Mouse (Mus musculus): ENCODE data around the gene Uqcrh. TPM values are rescaled to one million over a fixed set of nuclear protein-coding genes. Genes with fewer than 3 reads are reported as not detected.

Uqcrh gene
- 100 to 1,000 TPM; 730 to 801 TPM for total RNA-seq (2021)
- long read RNA-seq, experiment 1, transcript Uqcrh-204 (4 exons, 579 nt), result minor isoform, 8 of 255 reads
- long read RNA-seq, experiment 1, transcript Uqcrh-202 (4 exons, 547 nt), result major isoform, 227 of 255 reads
- long read RNA-seq, experiment 1, partial matches to known transcripts, result 4 of 255 reads
- long read RNA-seq, experiment 1, other reads (novel, unspliced or antisense), result 14 of 255 reads
- long read RNA-seq, experiment 2, transcript Uqcrh-204 (4 exons, 579 nt), result minor isoform, 8 of 203 reads
- long read RNA-seq, experiment 2, transcript Uqcrh-202 (4 exons, 547 nt), result major isoform, 166 of 203 reads
- long read RNA-seq, experiment 2, transcript Uqcrh-205 (2 exons, 423 nt), result minor isoform, 5 of 203 reads
- long read RNA-seq, experiment 2, partial matches to known transcripts, result 4 of 203 reads
- long read RNA-seq, experiment 2, other reads (novel, unspliced or antisense), result 20 of 203 reads

DNA sequence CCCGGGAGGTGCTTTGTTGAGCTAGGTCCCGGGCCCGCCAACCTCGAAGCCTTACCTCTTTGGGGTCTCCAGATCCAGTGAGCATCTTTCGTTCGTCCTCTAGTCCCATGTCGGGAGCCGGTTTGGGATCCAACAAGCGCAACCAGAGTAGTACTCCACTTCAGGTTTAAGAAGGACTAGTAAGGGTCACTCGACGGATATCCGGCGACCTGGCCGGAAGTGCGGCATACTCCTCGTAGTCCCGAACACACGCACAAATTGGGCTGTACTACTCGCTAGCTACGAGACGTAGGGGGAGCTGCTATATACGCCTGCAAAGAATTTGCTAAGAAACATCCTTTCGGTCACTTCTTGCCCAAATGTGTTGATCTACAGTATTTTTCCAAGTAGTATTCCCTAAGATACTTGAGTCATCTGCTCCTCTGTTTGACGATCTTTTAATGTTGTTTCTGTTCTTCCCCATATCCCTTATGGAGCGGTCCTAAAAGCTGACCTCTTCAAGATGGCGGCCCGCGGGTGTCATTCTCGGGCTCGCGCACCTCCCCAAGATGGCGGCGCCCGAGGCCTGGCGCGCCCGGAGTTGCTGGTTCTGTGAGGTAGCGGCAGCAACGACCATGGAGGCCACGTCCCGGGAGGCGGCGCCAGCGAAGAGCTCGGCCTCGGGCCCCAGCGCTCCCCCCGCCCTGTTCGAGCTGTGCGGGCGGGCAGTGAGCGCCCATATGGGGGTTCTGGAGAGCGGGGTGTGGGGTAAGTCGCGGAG, at the start of gene Uqcrh, which contains the start of gene Lrrc41:
TSS of gene Uqcrh (minus strand) at position 211 of the 760 bp plus-strand sequence.
TSS of gene Lrrc41 (plus strand) at position 409 of the 760 bp plus-strand sequence.
- DNase-seq (ENCODE audit: low spot score), result peak; percentile 94

DNA sequence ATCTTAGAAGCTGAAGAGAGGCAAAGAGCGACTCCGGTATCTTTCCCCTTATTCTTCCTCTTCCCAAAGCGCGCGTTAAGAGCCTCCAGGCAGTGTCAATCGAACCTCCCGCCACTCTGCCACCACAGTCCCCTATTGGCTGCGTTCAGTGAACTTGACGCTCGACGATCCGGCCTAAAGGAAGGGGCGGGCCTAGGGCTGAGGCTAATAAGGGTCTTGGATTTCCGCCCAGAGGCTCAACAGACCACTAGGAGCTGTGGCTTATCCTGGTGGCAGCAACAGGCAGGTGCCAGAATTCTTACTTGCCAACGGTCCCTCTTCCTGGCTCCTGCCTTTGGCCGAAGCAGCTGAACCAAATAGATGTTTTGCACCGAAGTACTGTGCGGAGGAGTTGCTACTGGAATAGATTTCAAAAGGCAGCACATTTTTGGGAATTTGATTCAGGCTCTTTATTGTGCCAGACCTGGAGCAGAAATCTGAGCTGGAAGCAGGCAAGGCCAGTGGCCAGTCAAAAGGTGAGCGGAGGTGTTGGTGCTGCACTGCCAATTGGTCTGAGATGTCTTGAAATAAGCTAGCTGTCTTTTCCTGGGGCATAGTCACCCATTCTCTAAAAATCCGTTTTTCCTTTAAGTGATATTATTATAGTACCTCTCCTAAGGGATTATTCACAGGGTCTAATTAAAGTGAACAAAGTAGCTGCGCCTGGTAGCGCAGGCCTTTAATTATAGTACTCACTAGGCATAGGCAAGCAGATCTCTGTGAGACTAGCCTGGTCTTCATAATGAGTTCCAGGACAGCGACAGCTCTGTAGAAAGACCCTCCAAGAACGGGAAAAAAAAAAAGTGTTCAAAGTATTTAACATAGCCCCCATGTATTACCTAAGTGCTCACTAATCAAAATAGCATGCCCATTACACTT, 49.0 kb upstream of the Uqcrh start, which contains the start of the genes Rad54l and Pomgnt1:
TSS of gene Rad54l (minus strand) at position 89 of the 918 bp plus-strand sequence.
TSS of gene Pomgnt1 (plus strand) at position 239 of the 918 bp plus-strand sequence.
- peak; percentile 81 for DNase-seq (ENCODE audit: low spot score)

- DNase-seq (ENCODE audit: low spot score), result no peak
Observed at GRCm38 (mm10) chr4:116122762-116123161, 47.9 kb upstream of the Uqcrh start.

GRCm38 (mm10) chr4:116111486-116111885, 36.6 kb upstream of the Uqcrh start:
- no peak for DNase-seq (ENCODE audit: low spot score)

DNA sequence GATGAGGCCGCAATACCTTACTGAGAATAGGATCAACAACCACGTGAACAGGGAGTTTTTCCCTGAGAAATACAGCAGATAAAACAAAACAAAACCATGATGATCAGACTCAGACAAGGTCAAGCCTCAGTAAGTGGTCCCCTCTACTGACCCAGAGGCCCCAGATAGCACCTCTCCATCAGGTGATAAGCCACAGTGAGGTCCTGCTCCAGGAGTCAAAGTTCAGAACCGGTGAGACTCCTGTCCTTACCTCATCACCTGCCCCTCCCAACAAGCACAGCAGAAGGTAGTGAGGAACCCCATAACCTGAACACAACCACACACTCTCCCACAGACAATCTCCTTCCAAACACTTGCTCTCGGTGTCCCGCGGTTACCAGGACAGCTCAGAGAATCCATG, 35.8 kb upstream of the Uqcrh start:
- DNase-seq (ENCODE audit: low spot score), result no peak

DNA sequence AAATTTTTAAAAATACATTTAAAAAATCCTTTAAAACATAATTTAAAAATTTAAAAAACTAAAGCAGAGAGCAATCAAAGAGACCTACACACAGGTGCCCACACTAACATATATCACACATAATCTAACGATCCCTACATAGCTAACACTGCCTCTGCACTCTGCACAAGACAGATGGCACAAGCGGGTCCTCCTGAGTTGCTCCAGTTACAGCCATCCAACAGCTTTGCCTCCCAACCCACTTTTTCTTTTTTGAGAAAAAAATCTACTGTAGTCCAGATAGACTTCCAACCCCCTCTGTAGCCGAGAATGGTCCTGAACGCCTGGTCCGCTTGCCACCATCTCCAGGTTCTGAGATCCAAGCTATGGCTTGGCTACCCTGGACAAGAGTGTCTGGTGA, 30.4 kb upstream of the Uqcrh start:
- no peak for DNase-seq (ENCODE audit: low spot score)

- no peak for DNase-seq (ENCODE audit: low spot score)
Observed at GRCm38 (mm10) chr4:116100959-116101358, 26.1 kb upstream of the Uqcrh start.

DNA sequence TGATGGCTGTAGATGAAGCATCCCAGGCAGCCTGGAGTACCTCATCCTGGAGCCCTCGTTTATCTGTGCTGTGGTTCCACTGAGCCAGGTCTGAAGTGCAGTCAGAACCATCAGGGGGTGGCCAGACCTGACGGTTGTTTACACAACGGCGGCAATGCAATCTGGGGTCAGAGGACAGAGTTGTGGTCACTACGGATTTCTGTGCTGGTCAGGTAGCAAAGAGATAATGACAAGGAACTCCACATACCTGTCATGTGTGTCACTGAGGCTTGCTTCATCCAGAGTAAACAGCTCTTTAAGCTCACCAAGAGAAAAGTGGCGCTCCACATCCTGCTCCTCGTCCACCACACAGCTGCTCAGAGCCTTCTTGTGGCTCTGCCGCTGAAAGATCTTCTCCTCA, 22.3 kb upstream of the Uqcrh start:
- no peak for DNase-seq (ENCODE audit: low spot score)

DNA sequence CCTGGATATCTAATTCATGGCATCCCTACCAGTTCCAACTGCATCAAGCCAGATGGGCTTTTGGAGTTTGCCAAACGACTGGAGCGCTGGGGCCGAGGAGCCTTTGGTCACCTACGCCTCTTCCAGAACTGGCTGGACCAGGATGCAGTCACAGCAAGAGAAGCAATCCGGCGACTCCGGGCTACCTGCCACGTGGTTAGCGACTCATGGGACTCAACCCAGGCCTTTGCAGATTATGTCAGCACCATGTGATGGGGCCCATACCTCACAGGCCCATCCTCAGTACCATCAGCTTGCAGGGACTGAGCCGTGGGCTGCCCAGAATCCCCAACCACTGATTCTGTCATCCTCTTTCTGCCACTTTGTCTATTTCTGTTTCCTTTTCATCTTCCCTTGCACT, 21.4 kb upstream of the Uqcrh start:
- DNase-seq (ENCODE audit: low spot score), result no peak

GRCm38 (mm10) chr4:116088510-116089249, 13.8 kb upstream of the Uqcrh start:
- DNase-seq (ENCODE audit: low spot score), result no peak

DNA sequence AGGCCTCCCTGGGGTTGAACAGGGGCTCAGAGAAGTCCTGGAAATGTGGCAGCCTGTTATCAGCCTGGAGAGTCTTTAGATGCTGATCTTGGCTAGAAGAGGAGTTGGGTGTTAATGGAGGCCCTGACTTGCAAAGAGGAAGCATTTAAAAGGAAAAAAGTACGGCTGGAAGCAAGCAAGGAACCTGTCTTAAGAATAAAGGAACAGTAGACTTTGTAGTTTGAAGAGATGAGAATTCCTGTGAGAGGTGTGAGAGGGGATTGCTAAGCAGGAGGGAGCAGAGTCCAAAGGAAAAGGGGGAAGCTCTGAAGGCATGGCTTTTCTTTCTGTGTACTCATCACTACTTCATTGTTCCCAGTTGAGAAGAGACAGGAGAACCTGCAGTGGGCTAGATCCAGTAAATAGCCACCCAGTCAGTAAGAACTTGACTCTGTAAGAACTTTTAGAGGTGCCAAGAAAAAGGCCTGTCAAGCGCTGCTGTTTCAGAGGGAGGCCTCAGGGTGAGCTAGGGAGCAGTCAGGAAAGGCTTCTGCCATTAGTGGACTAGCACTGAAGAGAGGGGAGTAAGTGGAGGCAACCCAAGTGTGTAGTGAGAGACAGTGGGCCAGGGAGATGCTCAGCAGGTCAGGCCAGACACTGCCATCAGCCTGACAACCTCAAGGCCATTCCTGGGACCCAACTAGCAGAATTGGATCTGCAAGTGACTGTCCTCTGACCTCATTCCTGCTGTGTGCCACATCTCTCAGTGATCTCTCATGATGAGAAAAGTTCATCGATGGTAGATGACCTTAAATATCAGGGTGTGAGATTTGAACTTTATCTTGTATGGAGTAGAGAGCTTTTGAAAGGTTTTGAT, 2.6 kb upstream of the Uqcrh start:
- DNase-seq (ENCODE audit: low spot score), result no peak

- DNase-seq (ENCODE audit: low spot score), result no peak
Observed at GRCm38 (mm10) chr4:116076369-116077231, 1.7 kb upstream of the Uqcrh start.

DNA sequence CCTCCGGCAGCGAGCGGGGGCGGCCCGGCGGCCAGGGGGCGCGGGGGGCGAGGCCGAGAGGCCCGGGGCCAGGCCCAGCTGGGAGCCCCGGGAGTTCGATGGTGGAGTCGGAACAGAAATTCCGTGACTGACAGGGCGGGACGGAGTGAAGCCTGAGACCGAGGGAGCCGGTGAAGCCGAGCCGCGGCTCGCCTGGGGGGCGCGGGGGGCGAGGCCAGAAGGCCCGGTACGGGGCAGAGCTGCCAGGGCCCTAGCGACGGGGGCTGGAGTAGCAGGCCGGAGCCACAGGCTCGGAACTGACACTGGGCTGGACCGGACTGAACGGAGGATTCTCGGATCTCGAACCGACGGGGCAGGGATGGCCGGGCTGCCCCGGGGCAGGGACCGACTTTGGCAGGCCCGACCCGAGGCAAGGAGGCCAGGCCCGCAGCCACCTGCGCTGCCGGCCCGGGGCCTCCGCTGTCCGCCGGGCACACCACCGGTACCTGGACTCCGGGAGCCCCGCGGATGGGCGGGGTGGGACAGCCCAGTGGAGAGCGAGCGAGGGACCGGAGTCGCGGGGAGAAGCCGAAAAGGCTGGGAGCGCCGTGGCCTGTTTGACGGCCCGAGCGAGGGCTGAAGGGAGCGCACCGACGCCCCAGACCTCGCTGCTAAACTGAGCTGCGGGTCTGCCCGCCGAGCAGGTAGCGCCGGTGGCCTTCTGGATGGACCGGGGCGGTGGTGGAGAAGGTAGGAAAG, 929 bp upstream of the Uqcrh start:
- DNase-seq (ENCODE audit: low spot score), result peak; percentile 66

- DNase-seq (ENCODE audit: low spot score), result no peak
Observed at GRCm38 (mm10) chr4:116074145-116074675, 661 bp downstream of the Uqcrh start.

- no peak for DNase-seq (ENCODE audit: low spot score)
Observed at GRCm38 (mm10) chr4:116073146-116073545, 1.7 kb downstream of the Uqcrh start.

DNA sequence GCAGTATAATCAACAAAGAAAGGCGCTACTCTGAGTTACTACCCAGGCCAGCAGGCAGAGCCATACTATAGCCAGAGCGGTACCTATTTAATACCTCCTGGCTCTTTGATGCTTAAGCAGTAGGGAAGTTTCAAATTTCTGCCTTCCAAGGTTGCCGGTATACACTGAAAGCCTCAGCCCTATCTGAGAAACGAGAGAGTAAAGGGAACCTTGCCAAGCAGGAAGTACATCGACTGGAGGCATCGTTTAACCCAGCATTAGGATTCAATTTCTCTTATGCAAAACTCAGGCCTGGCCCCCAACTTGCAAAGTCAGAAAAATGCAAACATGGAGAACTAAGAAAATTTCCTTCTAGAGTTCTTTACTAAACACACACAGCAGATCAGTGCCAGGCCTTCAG, 4.8 kb downstream of the Uqcrh start:
- DNase-seq (ENCODE audit: low spot score), result no peak

GRCm38 (mm10) chr4:116063855-116064254, 11.0 kb downstream of the Uqcrh start:
- no peak for DNase-seq (ENCODE audit: low spot score)

Measured in gastrocnemius, adult 18-20 months (tissue).